Mouse (Mus musculus) liver, adult 2 months (tissue): Measurements from ENCODE around the gene Fam155a.

Source experiments
- CTCF ChIP-seq: fragments of 200-500 bp; IDR thresholded peaks from 2 replicates; pipeline ENCODE4 v1.5.1; 2011; ENCODE audit warnings: low read depth, low read length, control low read depth
- POLR2A ChIP-seq: fragments of 200-500 bp; IDR thresholded peaks from 2 replicates; pipeline ENCODE4 v1.6.1; 2011; ENCODE audit warnings: low read length, control low read depth; ENCODE audit not compliant: insufficient read depth; ENCODE audit errors: extremely low read depth

DNA sequence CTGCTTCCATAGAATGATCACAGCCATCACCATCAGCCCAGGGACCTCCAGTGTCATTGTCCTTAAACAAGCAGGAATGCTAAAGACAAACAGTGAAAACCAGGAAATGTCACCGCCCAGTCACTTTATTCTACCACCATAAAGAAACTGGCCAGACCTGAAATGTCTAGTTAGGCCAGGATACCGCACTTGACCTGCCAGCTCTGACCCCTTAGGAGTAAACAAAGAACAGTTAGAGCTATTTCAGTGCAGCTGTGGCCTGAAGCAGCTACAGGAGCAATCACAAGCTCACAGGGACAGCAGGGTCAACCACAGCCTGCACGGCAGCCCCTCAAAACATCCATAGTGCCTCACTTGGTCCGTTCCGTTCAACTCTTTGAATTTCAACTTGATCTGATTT is 599.1 kb downstream of the Fam155a start:
- no peak for TF ChIP-seq POLR2A
- no peak for TF ChIP-seq CTCF
